Mouse (Mus musculus) embryo, embryonic 10.5 days (tissue): Measurements from ENCODE around the gene Mta3.

ENCODE experiments used
- DNase-seq: peaks from one replicate; pipeline ENCODE4 v3.0.0-alpha.2; 2015; ENCODE audit warnings: low spot score

Mta3 gene

GRCm38 (mm10) chr17:83759547-83759946 lies 53.6 kb downstream of the Mta3 start:
- no peak for DNase-seq

GRCm38 (mm10) chr17:83764538-83764937 lies 58.6 kb downstream of the Mta3 start:
- no peak for DNase-seq

DNA sequence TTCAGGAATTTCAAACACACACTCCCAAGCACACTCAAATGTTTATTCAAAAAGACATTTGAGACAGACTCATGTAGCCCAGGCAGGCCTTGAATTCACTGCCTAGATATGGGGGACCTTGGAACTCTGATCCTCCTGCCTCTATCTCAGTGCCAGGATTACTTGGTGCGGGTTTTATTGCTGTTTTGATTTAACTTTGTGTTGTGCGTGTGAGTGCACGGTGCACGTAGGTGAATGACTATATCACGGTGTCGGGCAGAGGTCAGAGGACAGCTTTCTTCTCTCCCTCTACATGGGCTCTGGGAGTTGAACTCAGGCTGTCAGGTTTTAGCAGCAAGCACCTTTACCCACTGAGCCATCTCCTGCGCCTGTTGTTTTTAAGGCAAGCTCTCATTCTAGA lies 61.1 kb downstream of the Mta3 start:
- no peak for DNase-seq

GRCm38 (mm10) chr17:83768309-83768708 lies 62.3 kb downstream of the Mta3 start:
- DNase-seq, result no peak

DNA sequence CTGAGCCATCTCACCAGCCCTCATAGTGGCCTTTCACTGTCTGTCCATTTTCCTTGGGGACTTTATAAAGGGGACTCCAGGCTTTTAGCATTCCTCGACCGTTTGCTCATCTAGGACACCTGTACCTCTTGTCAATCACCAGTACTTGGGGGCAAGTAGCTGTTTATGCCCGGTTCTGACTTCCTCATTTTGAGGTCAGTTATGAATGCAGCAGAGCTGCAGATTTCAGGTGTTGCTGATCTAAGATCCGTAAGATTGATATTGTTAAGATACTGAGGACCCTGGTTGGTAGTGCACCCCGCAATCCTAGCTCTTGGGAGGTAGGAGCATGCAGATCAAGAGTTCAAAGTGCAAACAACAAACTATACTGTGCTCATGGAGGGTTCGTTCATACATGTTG lies 64.4 kb downstream of the Mta3 start:
- no peak for DNase-seq

DNA sequence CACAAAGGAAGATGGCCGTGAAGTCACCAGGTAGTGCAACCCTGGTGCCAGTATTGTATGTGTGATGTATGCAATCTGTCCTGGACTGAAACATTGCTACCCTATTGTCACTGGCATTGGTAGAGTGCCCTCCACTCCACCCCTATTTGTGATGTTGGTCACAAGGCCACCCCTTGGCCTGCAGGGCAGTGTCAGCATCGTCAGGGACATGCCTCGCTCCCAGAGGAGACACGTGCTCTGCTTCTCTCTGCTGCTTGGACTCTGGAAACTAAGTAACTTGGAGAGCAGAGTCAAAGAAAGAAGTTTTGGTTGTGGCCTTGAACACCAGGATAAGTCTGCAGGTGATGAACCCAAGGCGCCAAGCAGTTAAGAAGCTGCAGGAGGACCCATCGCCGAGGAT lies 65.0 kb downstream of the Mta3 start:
- no peak for DNase-seq

GRCm38 (mm10) chr17:83772110-83772509 lies 66.1 kb downstream of the Mta3 start:
- no peak for DNase-seq

- peak; percentile 55 for DNase-seq
Measured at GRCm38 (mm10) chr17:83772711-83773110, 66.7 kb downstream of the Mta3 start.

DNA sequence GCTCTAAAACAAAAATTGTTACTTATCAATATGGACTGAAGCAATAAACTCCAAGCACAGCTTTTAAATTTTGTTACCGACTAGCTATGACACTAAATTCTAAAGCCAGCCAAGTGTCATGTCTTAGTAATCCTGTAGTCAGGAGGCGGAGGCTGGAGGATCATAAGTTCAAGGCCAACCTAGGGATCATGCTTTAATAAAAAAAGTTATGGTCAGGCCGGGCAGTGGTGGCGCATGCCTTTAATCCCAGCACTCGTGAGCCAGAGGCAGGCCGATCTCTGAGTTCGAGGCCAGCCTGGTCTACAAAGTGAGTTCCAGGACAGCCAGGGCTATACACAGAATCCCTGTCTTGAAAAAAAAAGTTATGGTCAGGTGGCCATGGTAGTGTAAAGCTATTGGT lies 71.0 kb downstream of the Mta3 start:
- DNase-seq, result no peak

DNA sequence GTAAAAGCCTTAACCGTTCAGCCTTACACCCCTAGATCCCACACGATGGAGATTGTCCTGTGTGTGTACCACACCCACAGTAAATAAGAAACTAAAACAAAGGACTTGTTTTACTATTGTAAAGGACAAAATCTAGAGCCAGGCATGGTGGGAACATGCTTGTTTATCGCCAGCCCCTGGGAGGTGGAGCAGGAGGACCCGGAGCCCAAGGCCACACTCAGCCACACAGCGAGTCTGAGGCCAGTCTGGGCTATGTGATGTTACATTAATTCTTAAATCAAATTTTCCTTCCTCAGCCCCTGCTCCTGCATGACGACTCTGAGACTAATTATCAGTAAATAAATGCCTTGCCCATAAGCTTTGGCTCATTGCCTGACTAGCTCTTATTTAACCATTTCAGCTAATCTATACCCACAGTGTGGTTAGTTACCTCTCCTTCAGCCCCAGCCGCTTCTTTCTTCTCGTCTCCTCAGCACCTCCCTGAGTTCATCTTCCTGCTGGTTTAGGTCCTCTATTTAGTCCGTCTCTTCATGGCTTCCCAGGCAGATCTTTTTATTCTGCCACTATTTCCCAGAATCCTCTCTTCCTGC lies 71.6 kb downstream of the Mta3 start:
- DNase-seq, result no peak

DNA sequence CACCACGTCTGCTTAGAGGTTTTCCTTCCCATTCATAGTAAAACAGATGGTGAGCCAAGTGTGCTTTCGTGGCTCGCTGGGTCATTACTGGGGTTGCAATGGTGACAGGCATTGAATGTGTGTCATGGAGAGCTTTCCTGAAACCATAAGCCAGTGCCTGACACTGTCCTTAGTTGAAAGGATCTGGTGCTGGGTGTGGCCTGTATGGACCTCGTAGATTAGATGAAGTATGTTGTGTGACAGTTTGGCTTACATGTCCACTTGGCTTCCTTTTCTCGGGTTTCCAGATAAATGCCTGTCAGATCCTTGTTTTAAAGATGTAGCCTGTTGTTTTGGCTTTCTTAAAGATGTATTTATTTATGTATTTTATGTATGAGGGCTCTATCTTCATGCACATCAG lies 74.3 kb downstream of the Mta3 start:
- DNase-seq, result no peak

DNA sequence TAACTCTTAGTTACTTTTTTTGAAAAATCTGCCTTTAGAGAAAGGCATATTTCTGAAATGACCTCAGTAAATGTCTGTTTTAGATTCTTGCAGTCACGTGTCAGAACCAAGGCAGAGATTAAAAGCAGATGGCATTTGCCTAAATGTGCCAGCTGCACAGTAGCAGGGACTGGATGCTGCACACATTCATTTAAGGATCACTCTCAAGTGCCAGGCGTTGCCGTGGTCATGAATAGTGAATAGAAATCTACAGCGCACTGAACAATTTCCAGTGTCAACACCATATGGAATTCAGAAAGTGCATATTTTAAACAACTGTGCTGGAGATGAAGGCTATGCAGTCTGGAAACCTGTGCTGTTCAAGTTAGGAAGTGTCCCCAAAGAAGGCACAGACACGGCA lies 76.8 kb downstream of the Mta3 start:
- peak; percentile 42 for DNase-seq

- DNase-seq, result no peak
Measured at GRCm38 (mm10) chr17:83786418-83786817, 80.5 kb downstream of the Mta3 start.

DNA sequence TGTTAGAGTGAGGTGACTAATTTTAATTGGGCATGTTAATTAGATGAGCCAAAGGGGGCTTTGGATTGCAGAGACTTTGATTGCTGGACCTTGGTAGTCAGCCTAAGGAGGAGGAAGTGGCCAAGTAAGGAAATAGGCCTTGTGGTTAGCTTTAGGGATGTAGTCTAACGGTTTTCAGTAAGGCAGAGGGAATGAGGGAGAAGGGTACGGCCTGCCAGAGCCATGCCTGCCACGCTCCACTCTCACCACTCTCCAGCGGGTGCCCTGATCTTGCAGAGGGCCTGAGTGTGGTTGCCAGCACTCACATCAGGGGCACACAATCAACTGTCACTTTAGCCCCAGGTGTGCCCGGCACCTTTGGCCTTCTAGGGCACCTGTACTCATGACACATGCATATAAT lies 84.2 kb downstream of the Mta3 start:
- no peak for DNase-seq

DNA sequence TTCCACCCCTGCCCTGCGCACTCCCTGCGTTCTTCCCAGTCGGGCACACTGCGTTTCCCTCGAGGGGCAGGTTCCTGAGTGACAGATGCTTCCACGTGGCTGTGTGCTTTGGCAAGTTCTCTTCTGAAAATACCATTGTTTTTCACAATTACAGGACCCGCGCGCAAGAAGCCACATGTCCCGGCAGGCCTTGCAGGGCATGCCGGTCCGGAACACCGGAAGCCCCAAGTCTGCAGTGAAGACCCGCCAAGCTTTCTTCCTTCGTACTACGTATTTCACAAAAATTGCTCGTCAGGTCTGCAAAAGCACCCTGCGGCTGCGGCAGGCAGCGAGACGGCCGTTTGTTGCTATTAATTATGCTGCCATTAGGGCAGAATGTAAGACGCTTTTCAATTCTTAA lies 86.4 kb downstream of the Mta3 start:
- no peak for DNase-seq

- no peak for DNase-seq
Measured at GRCm38 (mm10) chr17:83795121-83795520, 89.2 kb downstream of the Mta3 start.

GRCm38 (mm10) chr17:83799506-83800050 lies 93.6 kb downstream of the Mta3 start:
- DNase-seq, result no peak

DNA sequence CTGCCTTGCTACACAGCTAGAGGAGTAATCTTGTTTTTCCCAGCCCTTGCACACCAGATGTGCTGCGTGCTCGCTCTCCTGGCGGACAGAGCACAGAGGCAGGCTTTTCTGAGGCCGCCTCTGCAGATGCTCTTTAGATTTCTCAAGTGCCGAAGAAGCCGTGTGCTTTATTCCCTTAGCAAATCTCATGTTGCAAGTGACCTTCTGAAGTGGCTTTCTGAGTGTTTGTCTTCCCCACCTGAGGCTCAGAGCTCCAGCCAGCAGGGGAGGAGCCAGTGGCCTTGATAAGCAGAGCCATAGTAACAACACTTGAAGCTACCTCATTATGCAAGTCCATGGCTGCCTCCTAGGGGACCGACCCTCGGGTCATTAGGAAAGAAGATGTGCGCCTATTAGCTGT lies 98.0 kb downstream of the Mta3 start:
- no peak for DNase-seq

- DNase-seq, result no peak
Measured at GRCm38 (mm10) chr17:83805078-83805477, 99.1 kb downstream of the Mta3 start.

GRCm38 (mm10) chr17:83807345-83807744 lies 101.4 kb downstream of the Mta3 start:
- DNase-seq, result no peak

DNA sequence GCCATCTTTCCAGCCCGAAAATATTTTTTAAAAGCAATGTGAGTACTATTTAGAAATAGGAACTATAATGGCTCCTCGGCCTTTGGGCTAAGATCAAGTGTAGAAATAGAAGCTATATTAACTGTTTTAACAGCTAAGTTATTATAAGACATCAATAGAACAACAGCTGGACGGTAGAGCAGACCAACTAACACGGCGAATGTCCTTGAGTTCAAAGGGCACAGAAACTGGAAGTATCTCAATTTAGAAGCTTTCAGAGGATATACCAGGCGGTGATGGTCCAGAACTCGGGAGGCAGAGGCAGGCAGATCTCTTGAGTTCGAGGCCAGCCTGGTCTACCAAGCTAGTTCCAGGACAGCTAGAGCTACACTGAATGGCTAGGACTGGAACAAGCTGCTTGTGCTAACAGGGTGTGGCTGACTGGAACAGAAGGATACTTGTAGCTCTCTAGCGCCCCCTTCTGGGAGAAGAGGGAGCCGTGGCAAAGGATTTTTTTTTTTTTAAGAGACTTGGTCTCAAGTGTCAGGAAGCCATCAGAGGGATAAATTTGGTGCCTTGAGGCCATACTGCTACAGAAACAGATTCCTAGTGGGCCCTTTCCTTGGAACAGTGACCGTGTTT lies 101.9 kb downstream of the Mta3 start:
- DNase-seq, result peak; percentile 84

GRCm38 (mm10) chr17:83808476-83809098 lies 102.6 kb downstream of the Mta3 start:
- no peak for DNase-seq

- no peak for DNase-seq
Measured at GRCm38 (mm10) chr17:83809197-83809829, 103.3 kb downstream of the Mta3 start.
